Comparison of ENCODE assay signal across 8 mouse cellular contexts in genomic region chr5:64805873-64806505, GRCm38 (mm10). TPM values are rescaled to one million over a fixed set of nuclear protein-coding genes. Genes with fewer than 3 reads are reported as not detected.
DNase-seq lines count a peak whose midpoint lies in the region; ATAC-seq and TF ChIP-seq lines count a peak whose summit lies in the region.

No protein-coding gene starts in this region.

- no peak for TF ChIP-seq CTCF in liver, postnatal 0 days (IDR thresholded peaks at IDR 0.05; ENCODE audit: low read depth)

- peak; percentile 92 for TF ChIP-seq EP300 in liver, postnatal 0 days (IDR thresholded peaks at IDR 0.05; ENCODE audit: low read depth)

- intact Hi-C loops in left cerebral cortex, postnatal 14 days (cut with DNase I) = no loop called here

- DNase-seq in left cerebral cortex, postnatal 14 days (ENCODE audit: low spot score in 2 of 2) = peak; percentile 39 to 58
- DNase-seq in left cerebral cortex, adult 8-10 months (ENCODE audit: low spot score in 2 of 2) = no peak
- DNase-seq in brain, adult 2 months (ENCODE audit: low read depth, low spot score) = peak; percentile 63
- peak; percentile 79 for DNase-seq in liver, postnatal 0 days
- DNase-seq in cerebellum, adult 9-11 months = no peak

- ATAC-seq in granulocyte monocyte progenitor cell, adult 5-6 weeks (replicated peaks; ENCODE audit: poor library complexity, severe bottlenecking) = peak; percentile 69
- peak; percentile 5; the same call in 1 of the 2 replicates for ATAC-seq in intestine, embryonic 15.5 days
- peak; percentile 40 for ATAC-seq in liver, postnatal 0 days
- no peak for ATAC-seq in neural tube, embryonic 12.5 days (ENCODE audit: low FRiP score, low read depth)

- H3K9me3 ChIP-seq in intestine, embryonic 15.5 days = no peaks in the 10 kb centered on the region
- no peaks in the 10 kb centered on the region for H3K9me3 ChIP-seq in liver, postnatal 0 days (ENCODE audit: low read length)
- no peaks in the 10 kb centered on the region for H3K9me3 ChIP-seq in neural tube, embryonic 12.5 days

- H3K9ac ChIP-seq in intestine, embryonic 15.5 days = peak overlapping the region; percentile 59
- peak overlapping the region; percentile 80 for H3K9ac ChIP-seq in liver, postnatal 0 days (replicated peaks)
- peak overlapping the region; percentile 49 for H3K9ac ChIP-seq in neural tube, embryonic 12.5 days

- WGBS in intestine, embryonic 15.5 days = 1% methylated on average over 7 of the region's 7 CpGs
- 4% methylated on average over 7 of the region's 7 CpGs for WGBS in liver, postnatal 0 days (ENCODE audit: insufficient replicate concordance)
- 1% methylated on average over 7 of the region's 7 CpGs for WGBS in neural tube, embryonic 12.5 days

- peaks cover 36% of the 10 kb centered on the region for H3K4me1 ChIP-seq in intestine, embryonic 15.5 days (replicated peaks)
- H3K4me1 ChIP-seq in liver, postnatal 0 days (ENCODE audit: insufficient read depth) = peaks cover 49% of the 10 kb centered on the region
- H3K4me1 ChIP-seq in neural tube, embryonic 12.5 days = peaks cover 35% of the 10 kb centered on the region

- H3K4me3 ChIP-seq in intestine, embryonic 15.5 days (replicated peaks) = peak overlapping the region; percentile 42
- H3K4me3 ChIP-seq in liver, postnatal 0 days (ENCODE audit: low read depth, low read length) = peak overlapping the region; percentile 86
- H3K4me3 ChIP-seq in neural tube, embryonic 12.5 days = peak overlapping the region; percentile 5

- H3K36me3 ChIP-seq in intestine, embryonic 15.5 days = no peaks in the 10 kb centered on the region
- H3K36me3 ChIP-seq in liver, postnatal 0 days (replicated peaks; ENCODE audit: insufficient read depth, low read length) = peaks cover 16% of the 10 kb centered on the region
- H3K36me3 ChIP-seq in neural tube, embryonic 12.5 days = no peaks in the 10 kb centered on the region

- H3K27ac ChIP-seq in intestine, embryonic 15.5 days = peak overlapping the region; percentile 91
- H3K27ac ChIP-seq in liver, postnatal 0 days (ENCODE audit: low read depth) = peak overlapping the region; percentile 99
- H3K27ac ChIP-seq in neural tube, embryonic 12.5 days = peak overlapping the region; percentile 57; the same call in 1 of the 2 replicates

- peak overlapping the region; percentile 68 for H3K4me2 ChIP-seq in intestine, embryonic 15.5 days (replicated peaks)
- peak overlapping the region; percentile 92 for H3K4me2 ChIP-seq in liver, postnatal 0 days (ENCODE audit: low read depth, low read length)
- H3K4me2 ChIP-seq in neural tube, embryonic 12.5 days (replicated peaks) = peak overlapping the region; percentile 59

- no peaks in the 10 kb centered on the region for H3K27me3 ChIP-seq in intestine, embryonic 15.5 days (replicated peaks)
- H3K27me3 ChIP-seq in liver, postnatal 0 days (ENCODE audit: insufficient read depth, low read length) = no peaks in the 10 kb centered on the region
- H3K27me3 ChIP-seq in neural tube, embryonic 12.5 days (replicated peaks) = no peaks in the 10 kb centered on the region

RNA-seq across cellular contexts. Expression of gene Klf3, which starts 2.8 kb away (rescaled TPM):
- 10 to 100 TPM; 24.2 to 31.2 TPM for total RNA-seq in left cerebral cortex, postnatal 14 days (2021)
- 10 to 100 TPM; 21.2 to 30.9 (median 27.5) TPM for total RNA-seq in left cerebral cortex, adult 8-10 months (2022)
- 23.6 and 28.1 TPM in 2 replicates for total RNA-seq in granulocyte monocyte progenitor cell, adult 5-6 weeks (2014; fragmentation: Nextera tagmentation)
- 6.9 and 8.9 TPM in 2 replicates for total RNA-seq in granulocyte monocyte progenitor cell, adult 5-6 weeks (2017)
- 87.6 and 91.8 TPM in 2 replicates for polyA plus RNA-seq in intestine, embryonic 15.5 days (2015; fragmentation: Nextera tagmentation; extraction: Ambion mirVana)
- polyA plus RNA-seq in liver, postnatal 0 days (2015; fragmentation: Nextera tagmentation; extraction: Ambion mirVana) = 63.5 and 65.7 TPM in 2 replicates
- 27.7 and 34.8 TPM in 2 replicates for polyA plus RNA-seq in neural tube, embryonic 12.5 days (2016; fragmentation: Nextera tagmentation; extraction: Ambion mirVana)

Comparison
In these comparisons a context has a peak if more than half of its experiments do, and no peak if none do; other contexts are left out.
1. DNase-seq: peak in left cerebral cortex, postnatal 14 days (2 of 2), brain, adult 2 months (single experiment) and liver, postnatal 0 days (single experiment); none in left cerebral cortex, adult 8-10 months (0 of 2) and cerebellum, adult 9-11 months (single experiment).
2. H3K4me3 ChIP-seq: peak in every context shown above with its lines; median percentile 86 in liver, postnatal 0 days; 42 in intestine, embryonic 15.5 days; 5 in neural tube, embryonic 12.5 days.
3. Peak in every context shown above with its lines, with median percentiles within 50 percentile points of each other: H3K27ac ChIP-seq, H3K4me2 ChIP-seq and H3K9ac ChIP-seq.